Mouse (Mus musculus) left cerebral cortex, adult 9 months (tissue): Measurements from ENCODE around the gene Gm2000.
"Not testable (repeated sequence)": the region's sequence is repeated elsewhere in the genome, so short reads cannot be mapped to it uniquely, and the experiment has no call there.

Experiments used
- DNase-seq, 2 experiments: peaks; one replicate each; pipeline ENCODE4 v3.0.0; 2022; ENCODE audit warnings: low spot score in 2 of 2

Gene Gm2000

GRCm38 (mm10) chr1:156365740-156366139 is at the start of gene Gm2000:
Gm2000 (plus strand) TSS chr1:156366040.
- no peak for DNase-seq

DNA sequence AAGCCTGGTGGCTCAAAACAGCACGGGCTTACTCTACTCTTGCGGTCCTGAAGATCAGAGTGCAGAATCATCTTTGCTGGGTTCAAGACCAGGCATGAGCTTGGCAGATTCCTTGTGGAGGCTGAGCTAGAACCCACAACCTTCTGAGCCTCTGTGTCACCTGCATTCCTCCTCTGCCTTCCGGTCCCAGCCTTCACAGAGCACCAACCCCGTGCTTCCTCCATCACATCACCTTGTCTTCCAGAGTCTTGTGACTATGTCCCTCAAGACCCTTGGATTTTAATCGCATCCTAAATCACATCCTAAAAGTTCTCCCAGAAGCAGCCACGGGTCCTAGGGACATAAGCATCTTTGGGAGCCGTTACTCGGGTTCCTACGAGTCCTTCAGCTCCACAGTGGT is 42.7 kb upstream of the Gm2000 start:
- no peak for DNase-seq

DNA sequence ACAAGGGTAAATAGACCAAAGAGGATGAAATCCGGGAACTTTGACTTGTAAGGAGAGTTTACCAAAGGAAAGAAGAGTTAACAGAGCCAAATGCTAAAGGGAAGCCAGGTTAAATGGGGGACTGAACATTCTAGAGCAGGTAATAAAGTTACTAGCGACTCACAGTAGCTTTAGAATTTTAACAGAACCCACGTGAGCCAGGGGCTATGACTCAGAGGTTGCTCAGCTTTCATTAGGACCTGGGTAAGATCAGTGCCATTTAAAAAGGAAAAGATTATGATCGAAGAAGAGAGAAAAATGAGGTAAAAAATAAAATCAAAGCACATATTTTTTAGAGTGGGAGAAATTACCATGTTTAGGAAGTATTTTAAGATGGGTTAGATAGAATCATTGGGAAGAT is 25.0 kb upstream of the Gm2000 start:
- DNase-seq = no peak

DNA sequence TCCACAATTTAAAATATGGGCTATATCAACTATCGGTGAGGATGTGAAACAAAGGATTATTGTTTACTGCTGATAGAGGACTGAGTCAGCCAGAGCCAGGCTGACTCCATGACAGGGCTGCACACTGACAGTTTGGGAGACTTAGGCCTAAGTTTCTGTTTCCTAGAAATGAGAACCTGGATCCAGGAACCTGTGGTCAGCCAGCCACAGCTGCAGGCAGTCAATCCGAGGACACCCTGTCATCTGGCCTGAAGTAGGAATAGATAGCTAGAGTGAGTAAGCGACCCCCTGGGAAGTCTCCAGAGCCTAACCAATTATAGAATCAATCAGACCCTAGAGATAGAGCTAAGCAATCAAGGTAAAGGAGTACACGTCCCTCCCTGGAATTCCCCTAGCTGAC is 21.4 kb upstream of the Gm2000 start:
- DNase-seq = no peak

GRCm38 (mm10) chr1:156345633-156346032 is 20.2 kb upstream of the Gm2000 start:
- no peak for DNase-seq

DNA sequence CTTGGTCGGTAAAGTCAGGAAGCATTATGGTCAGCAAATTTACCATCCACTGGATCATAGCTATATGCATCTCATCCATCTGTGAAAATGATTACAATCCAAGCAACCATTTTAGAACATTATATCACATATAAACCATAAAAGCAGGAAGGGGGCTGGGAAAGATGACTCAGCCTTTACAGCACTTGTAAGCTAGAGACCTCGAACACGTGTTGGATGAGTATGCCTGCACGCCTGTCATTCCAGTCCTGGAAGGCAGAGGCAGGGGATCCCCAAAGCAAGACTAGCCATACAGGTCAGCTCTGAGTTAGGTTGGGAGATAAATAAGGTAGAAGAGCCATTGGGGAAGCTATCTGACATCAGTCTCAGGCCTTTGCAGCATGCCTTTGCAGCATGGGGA is 16.8 kb upstream of the Gm2000 start:
- DNase-seq = no peak

DNA sequence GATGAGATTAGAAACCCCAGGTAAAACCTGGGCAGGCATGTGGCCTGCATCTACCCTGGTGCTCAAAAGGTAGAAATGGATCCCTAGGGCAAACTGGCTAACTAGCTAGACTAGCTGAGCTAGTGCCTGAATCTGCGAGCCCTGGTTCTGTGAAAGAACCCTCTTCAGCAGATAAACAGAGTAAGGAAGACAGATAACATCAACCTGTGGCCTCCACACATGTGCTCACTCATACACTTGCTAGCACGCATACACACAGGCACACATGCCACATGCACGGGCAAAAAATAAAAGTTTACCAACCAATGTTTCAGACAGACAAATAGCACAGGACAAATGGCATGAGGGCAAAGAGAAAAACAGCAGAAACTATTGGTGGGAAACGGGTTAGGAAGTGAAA is 15.4 kb upstream of the Gm2000 start:
- DNase-seq = no peak

DNA sequence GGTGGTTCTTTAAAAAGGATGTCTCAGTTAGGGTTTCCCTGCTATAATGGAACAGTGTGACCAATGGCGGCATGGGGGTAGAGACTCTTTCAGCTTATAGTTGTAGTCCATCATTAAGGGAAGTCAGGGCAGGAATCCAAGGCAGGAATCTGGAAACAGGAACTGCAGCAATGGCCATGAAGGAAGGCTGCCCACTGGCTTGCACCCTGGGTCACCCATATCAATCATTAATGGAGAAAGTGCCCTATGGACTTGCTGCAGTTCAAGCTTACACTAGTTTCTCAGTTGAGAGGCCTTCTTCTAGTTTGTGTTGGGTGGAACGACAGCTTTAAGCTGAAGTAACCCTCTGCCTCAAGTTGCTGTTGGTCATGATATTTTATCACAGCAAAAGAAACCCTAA is 13.4 kb upstream of the Gm2000 start:
- DNase-seq = no peak

DNA sequence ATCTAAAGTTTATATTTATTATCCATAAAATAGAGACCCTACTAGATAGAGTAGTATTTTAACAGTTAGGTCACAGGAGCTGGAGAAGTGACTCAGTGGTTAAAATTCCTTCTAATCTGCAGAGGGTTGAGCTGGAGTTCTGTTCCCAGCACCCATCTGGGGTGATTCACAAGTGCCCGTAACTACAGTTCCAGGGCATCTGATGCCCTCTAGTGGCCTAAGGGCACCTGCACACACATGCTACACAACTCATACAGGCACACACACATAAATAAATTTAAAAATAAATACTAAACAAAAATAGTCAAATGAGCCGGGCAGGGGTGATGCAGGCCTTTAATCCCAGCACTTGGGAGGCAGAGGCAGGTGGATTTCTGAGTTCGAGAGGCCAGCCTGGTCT is 15.4 kb downstream of the Gm2000 start:
- DNase-seq = no peak

GRCm38 (mm10) chr1:156386232-156386631 is 20.4 kb downstream of the Gm2000 start:
- DNase-seq = no peak

- no peak for DNase-seq
Measured at GRCm38 (mm10) chr1:156386880-156387279, 21.0 kb downstream of the Gm2000 start.

DNA sequence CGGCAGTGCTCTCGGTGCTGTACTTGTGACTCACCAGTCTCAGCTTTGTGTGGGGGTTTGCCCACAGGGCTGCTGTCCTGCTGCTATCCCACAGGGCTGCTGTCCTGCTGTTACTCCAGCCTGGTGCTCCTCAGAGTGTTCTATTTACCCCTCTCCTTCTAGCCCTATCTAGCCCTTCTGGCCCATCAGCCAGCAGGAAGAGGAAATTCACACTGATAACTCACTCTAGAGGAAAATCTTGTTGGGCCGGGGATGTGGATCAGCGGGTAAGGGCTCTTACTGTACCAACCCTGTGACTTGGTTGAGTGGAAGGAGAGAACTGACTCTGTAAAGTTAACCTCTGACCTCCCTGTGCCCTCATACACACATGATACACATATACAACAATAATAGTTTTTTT is 27.3 kb downstream of the Gm2000 start:
- DNase-seq = no peak

- DNase-seq = not testable (repeated sequence)
Measured at GRCm38 (mm10) chr1:156400159-156400558, 34.3 kb downstream of the Gm2000 start.

GRCm38 (mm10) chr1:156402491-156402890 is 36.7 kb downstream of the Gm2000 start:
- DNase-seq = no peak

DNA sequence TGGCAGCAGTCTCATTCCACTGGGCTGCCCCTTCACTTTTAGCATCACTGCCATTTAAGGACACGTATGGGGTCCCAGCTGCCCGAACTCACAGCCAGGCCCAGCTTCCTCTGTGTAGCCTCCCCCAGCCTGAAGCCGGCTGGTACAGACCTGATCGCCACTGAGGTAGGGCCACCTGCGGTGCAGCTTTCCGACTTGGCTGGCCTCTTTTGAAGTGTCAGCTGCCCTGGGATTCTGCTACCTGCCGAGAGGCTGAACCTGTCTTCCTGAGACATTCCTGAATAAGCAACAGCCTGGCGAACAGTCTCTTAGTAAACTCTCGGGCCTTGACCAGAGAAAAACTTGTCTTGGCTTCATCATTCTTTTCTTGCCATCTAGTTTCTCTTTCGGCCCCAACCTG is 37.4 kb downstream of the Gm2000 start:
- DNase-seq = no peak

- no peak for DNase-seq
Measured at GRCm38 (mm10) chr1:156408004-156408403, 42.2 kb downstream of the Gm2000 start.

GRCm38 (mm10) chr1:156408521-156408920 is 42.7 kb downstream of the Gm2000 start:
- DNase-seq = no peak
